28 mouse cellular contexts compared by ENCODE assay signal in the genomic region with DNA sequence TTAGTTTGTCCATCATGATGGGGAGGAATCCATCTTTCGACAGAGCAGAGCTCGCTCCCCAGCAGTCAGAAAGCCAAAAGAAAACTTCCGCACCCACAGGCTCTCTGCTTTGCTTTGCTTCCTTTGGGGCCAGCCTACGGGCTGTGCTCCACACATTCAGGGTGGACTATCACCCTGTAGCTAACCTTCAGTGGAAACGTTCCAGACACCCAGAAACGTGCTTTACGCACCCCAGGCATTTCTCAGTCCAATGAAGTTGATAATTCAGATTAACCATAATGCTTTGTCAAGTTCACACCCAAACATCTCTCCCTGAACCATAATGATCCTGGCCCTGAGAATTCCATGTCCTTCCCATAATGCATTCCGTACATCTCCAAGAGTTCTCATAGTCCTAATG.
DNase-seq lines count a peak whose midpoint lies in the region; ATAC-seq and TF ChIP-seq lines count a peak whose summit lies in the region.
"Had no signal": no experiment of that assay in that cellular context is flagged by ENCODE, and none has a peak within 500 bp of the region (broad histone marks: within the 10 kb centered on the region; RNA-seq: fewer than 3 reads in every experiment).

No protein-coding gene starts in this region.

- no peak overlapping the region for H3K9ac ChIP-seq in heart, embryonic 11.5 days (ENCODE audit: low read depth, low read length)
- no peak overlapping the region for H3K9ac ChIP-seq in heart, embryonic 16.5 days (ENCODE audit: low read length)
- no peak overlapping the region for H3K9ac ChIP-seq in lung, postnatal 0 days (replicated peaks; ENCODE audit: low read depth)
- H3K9ac ChIP-seq: embryonic facial prominence, embryonic 15.5 days; forebrain, embryonic 12.5 days; forebrain, postnatal 0 days; liver, embryonic 15.5 days; midbrain, embryonic 12.5 days; neural tube, embryonic 12.5 days had no signal

- TF ChIP-seq EP300 in lung, postnatal 0 days (IDR thresholded peaks at IDR 0.05): no peak

- H3K27me3 ChIP-seq in heart, embryonic 11.5 days (ENCODE audit: control insufficient read depth, insufficient read depth, low read length): peaks cover 35% of the 10 kb centered on the region
- peaks cover 10% of the 10 kb centered on the region for H3K27me3 ChIP-seq in heart, embryonic 16.5 days (ENCODE audit: control insufficient read depth, insufficient read depth, low read length)
- no peaks in the 10 kb centered on the region for H3K27me3 ChIP-seq in lung, postnatal 0 days (replicated peaks; ENCODE audit: insufficient read depth, low read length)
- H3K27me3 ChIP-seq in thymus, adult 2 months (ENCODE audit: control insufficient read depth, insufficient read depth, low read length): no peaks in the 10 kb centered on the region
- H3K27me3 ChIP-seq: embryonic facial prominence, embryonic 15.5 days; forebrain, embryonic 12.5 days; liver, embryonic 15.5 days; midbrain, embryonic 12.5 days; neural tube, embryonic 12.5 days; Patski had no signal

- no peak for TF ChIP-seq POLR2A in thymus, adult 2 months (IDR thresholded peaks at IDR 0.05; ENCODE audit: control insufficient read depth, extremely low read depth, insufficient read depth, low read length, poor library complexity)

- H3K4me3 ChIP-seq in heart, embryonic 11.5 days (ENCODE audit: low read depth, low read length): no peak overlapping the region
- H3K4me3 ChIP-seq in heart, embryonic 16.5 days (ENCODE audit: low read length): peak overlapping the region; percentile 4; the same call in 1 of the 2 replicates
- no peak overlapping the region for H3K4me3 ChIP-seq in lung, postnatal 0 days (ENCODE audit: low read depth, low read length)
- no peak overlapping the region for H3K4me3 ChIP-seq in thymus, adult 2 months (ENCODE audit: control insufficient read depth, insufficient read depth, low read length)
- H3K4me3 ChIP-seq: embryonic facial prominence, embryonic 10.5 days; embryonic facial prominence, embryonic 15.5 days; forebrain, embryonic 12.5 days; liver, embryonic 15.5 days; megakaryocyte, embryonic 14.5 days; midbrain, embryonic 12.5 days; myocyte; neural tube, embryonic 12.5 days had no signal

- peak overlapping the region; percentile 20; the same call in 1 of the 2 replicates for H3K4me2 ChIP-seq in heart, embryonic 11.5 days
- peak overlapping the region; percentile 54 for H3K4me2 ChIP-seq in heart, embryonic 16.5 days (ENCODE audit: low read depth, low read length)
- H3K4me2 ChIP-seq in lung, postnatal 0 days (replicated peaks; ENCODE audit: low read depth, low read length): 0 out of 2 replicates have a peak overlapping the region, but pooled peaks have one; percentile 3
- H3K4me2 ChIP-seq: embryonic facial prominence, embryonic 15.5 days; forebrain, embryonic 12.5 days; liver, embryonic 15.5 days; midbrain, embryonic 12.5 days; neural tube, embryonic 12.5 days had no signal

- no peaks in the 10 kb centered on the region for H3K9me3 ChIP-seq in heart, embryonic 11.5 days (replicated peaks; ENCODE audit: control insufficient read depth, low read length)
- no peaks in the 10 kb centered on the region for H3K9me3 ChIP-seq in heart, embryonic 16.5 days (replicated peaks; ENCODE audit: control insufficient read depth, low read length)
- no peaks in the 10 kb centered on the region for H3K9me3 ChIP-seq in lung, postnatal 0 days (ENCODE audit: low read length)
- H3K9me3 ChIP-seq: embryonic facial prominence, embryonic 10.5 days; embryonic facial prominence, embryonic 15.5 days; forebrain, embryonic 12.5 days; liver, embryonic 15.5 days; megakaryocyte, embryonic 14.5 days; midbrain, embryonic 12.5 days; neural tube, embryonic 12.5 days had no signal

- H3K27ac ChIP-seq in heart, embryonic 11.5 days (ENCODE audit: low read depth, low read length): no peak overlapping the region
- no peak overlapping the region for H3K27ac ChIP-seq in heart, embryonic 16.5 days (ENCODE audit: low read length)
- no peak overlapping the region; the same call in 1 of the 2 replicates for H3K27ac ChIP-seq in lung, postnatal 0 days (ENCODE audit: low read length)
- H3K27ac ChIP-seq in thymus, adult 2 months (ENCODE audit: control insufficient read depth, insufficient read depth, low read length): no peak overlapping the region
- H3K27ac ChIP-seq: embryonic facial prominence, embryonic 15.5 days; forebrain, embryonic 12.5 days; liver, embryonic 15.5 days; midbrain, embryonic 12.5 days; neural tube, embryonic 12.5 days had no signal

- DNase-seq in heart, postnatal 36 days: no peak
- no peak for DNase-seq in heart, adult 8-10 months (ENCODE audit: low spot score)
- no peak for DNase-seq in lung, postnatal 0 days (ENCODE audit: low spot score)
- no peak for DNase-seq in lung, postnatal 14 days
- DNase-seq in thymus, adult 2 months: no peak
- DNase-seq: adrenal gland, postnatal 10 days; cerebellum, adult 8-10 months; cerebellum, postnatal 25 days; forebrain, postnatal 0 days; kidney, adult 2 months; kidney, postnatal 36 days; layer of hippocampus, postnatal 36 days; left cerebral cortex, postnatal 4 days; right cerebral cortex, adult 18-20 months; spleen, adult 18-20 months; thymus, postnatal 4 days had no signal

- intact Hi-C loops in heart, postnatal 36 days (cut with DNase I): no loop called here

- TF ChIP-seq CTCF in lung, postnatal 0 days (IDR thresholded peaks at IDR 0.05): no peak
- no peak for TF ChIP-seq CTCF in thymus, adult 2 months (IDR thresholded peaks at IDR 0.05; ENCODE audit: borderline replicate concordance, control insufficient read depth, extremely low read depth, insufficient read depth, low read length, poor library complexity)

- no peaks in the 10 kb centered on the region for H3K36me3 ChIP-seq in heart, embryonic 11.5 days (ENCODE audit: control insufficient read depth, insufficient read depth, low read length)
- no peaks in the 10 kb centered on the region for H3K36me3 ChIP-seq in heart, embryonic 16.5 days (ENCODE audit: control insufficient read depth, insufficient read depth)
- H3K36me3 ChIP-seq in lung, postnatal 0 days (ENCODE audit: insufficient read depth, low read length): no peaks in the 10 kb centered on the region
- H3K36me3 ChIP-seq in thymus, adult 2 months (ENCODE audit: control insufficient read depth, insufficient read depth, low read length): no peaks in the 10 kb centered on the region
- H3K36me3 ChIP-seq: embryonic facial prominence, embryonic 10.5 days; embryonic facial prominence, embryonic 15.5 days; forebrain, embryonic 12.5 days; liver, embryonic 15.5 days; midbrain, embryonic 12.5 days; neural tube, embryonic 12.5 days had no signal

- WGBS in heart, embryonic 11.5 days (ENCODE audit: insufficient replicate concordance): 56% methylated on average over 8 of the region's 8 CpGs
- 55% methylated on average over 8 of the region's 8 CpGs for WGBS in heart, embryonic 16.5 days
- 75% methylated on average over 8 of the region's 8 CpGs for WGBS in lung, postnatal 0 days
- WGBS in thymus, adult 2 months: 95% methylated on average over 8 of the region's 8 CpGs

- peaks cover 23% of the 10 kb centered on the region for H3K4me1 ChIP-seq in heart, embryonic 11.5 days (ENCODE audit: control insufficient read depth, insufficient read depth, low read length)
- peaks cover 43% of the 10 kb centered on the region for H3K4me1 ChIP-seq in heart, embryonic 16.5 days (ENCODE audit: control insufficient read depth, insufficient read depth, low read length)
- no peaks in the 10 kb centered on the region for H3K4me1 ChIP-seq in lung, postnatal 0 days (ENCODE audit: insufficient read depth, low read depth, low read length)
- no peaks in the 10 kb centered on the region for H3K4me1 ChIP-seq in thymus, adult 2 months (replicated peaks; ENCODE audit: control insufficient read depth, insufficient read depth, low read length)
- H3K4me1 ChIP-seq: forebrain, embryonic 12.5 days; liver, embryonic 15.5 days; midbrain, embryonic 12.5 days; neural tube, embryonic 12.5 days had no signal

- ATAC-seq in heart, embryonic 11.5 days (replicated peaks; ENCODE audit: insufficient number of reproducible peaks, low FRiP score, low TSS enrichment): no peak
- ATAC-seq in heart, embryonic 16.5 days (replicated peaks; ENCODE audit: extremely low read depth, insufficient read depth, low FRiP score): no peak
- peak; percentile 22; the same call in 1 of the 2 replicates for ATAC-seq in lung, postnatal 0 days
- ATAC-seq: hindbrain, embryonic 16.5 days; Patski had no signal

Comparison
In these comparisons a context has a peak if more than half of its experiments do, and no peak if none do; other contexts are left out.
1. H3K4me2 ChIP-seq: peak in every context shown above with its lines; median percentile 54 in heart, embryonic 16.5 days; 20 in heart, embryonic 11.5 days; 3 in lung, postnatal 0 days.